Mouse (Mus musculus) kidney, adult 2 months (tissue): ENCODE data around the gene Zfp423. TPM values are rescaled to one million over a fixed set of nuclear protein-coding genes. Genes with fewer than 3 reads are reported as not detected.

Experiments
- DNase-seq: peaks from one replicate; pipeline ENCODE4 v3.0.0; 2021
- H3K27ac ChIP-seq: fragments of 200-500 bp; 2 replicates; pipeline ENCODE4 v1.5.1; 2012; ENCODE audit warnings: low read depth, low read length, control low read depth, inconsistent platforms; ENCODE audit not compliant: insufficient read depth
- H3K27me3 ChIP-seq: fragments of 200-500 bp; replicated peaks from 2 replicates; pipeline ENCODE4 v1.6.1; 2012; ENCODE audit warnings: mild to moderate bottlenecking, moderate library complexity, low read length, inconsistent platforms; ENCODE audit not compliant: control insufficient read depth, insufficient read depth
- H3K36me3 ChIP-seq: fragments of 200-500 bp; 2 replicates; pipeline ENCODE4 v1.6.1; 2012; ENCODE audit warnings: mild to moderate bottlenecking, moderate library complexity, low read length, inconsistent platforms; ENCODE audit not compliant: control insufficient read depth, insufficient read depth
- H3K4me1 ChIP-seq: fragments of 200-500 bp; 2 replicates; pipeline ENCODE4 v1.6.1; 2011; ENCODE audit warnings: low read length; ENCODE audit not compliant: control insufficient read depth, insufficient read depth
- H3K4me3 ChIP-seq: fragments of 200-500 bp; 2 replicates; pipeline ENCODE4 v1.5.1; 2011; ENCODE audit warnings: mild to moderate bottlenecking, low read depth, low read length, control low read depth; ENCODE audit not compliant: insufficient read depth
- CTCF ChIP-seq: fragments of 200-500 bp; conservative IDR thresholded peaks from 2 replicates; pipeline ENCODE4 v1.5.1; 2011; ENCODE audit warnings: low read depth, mild to moderate bottlenecking, control low read depth, low read length, moderate library complexity, mixed read lengths; ENCODE audit not compliant: insufficient read depth, insufficient read length
- POLR2A ChIP-seq: fragments of 200-500 bp; IDR thresholded peaks from one replicate; pipeline ENCODE4 v1.6.1; 2011; ENCODE audit warnings: low read depth, low read length, control low read depth
- WGBS: fragments of 180-500 bp; shearing (Covaris S2); methylation state at CpG from one replicate; pipeline ENCODE4 v1.1.7; 2018; 5-methylcytosine and 5-hydroxymethylcytosine counted together
- polyA plus RNA-seq: library from polyadenylated mRNA; depleted of rRNA; stranded (reverse); fragments of >200 nt; gene quantifications from 2 replicates; pipeline ENCODE4 v1.2.3, GENCODE M21; 2012

The Zfp423 gene
- polyA plus RNA-seq, 1 experiment, result 4.1 TPM

- H3K4me1 ChIP-seq, result 0 out of 2 replicates have a peak, but pooled peaks cover 3% of the 10 kb centered on the region
- 22% methylated on average over 24 of the region's 24 CpGs for WGBS
- DNase-seq, result peak; percentile 65
- TF ChIP-seq POLR2A (no peak), CTCF (peak; percentile 73)
- no peaks in the 10 kb centered on the region for H3K36me3 ChIP-seq
- no peak overlapping the region for H3K4me3 ChIP-seq
- peak overlapping the region; percentile 19; the same call in 1 of the 2 replicates for H3K27ac ChIP-seq
- no peaks in the 10 kb centered on the region for H3K27me3 ChIP-seq
Measured at GRCm38 (mm10) chr8:87715731-87716682, 243.4 kb downstream of the Zfp423 start.

- no peak overlapping the region for H3K4me3 ChIP-seq
- no peaks in the 10 kb centered on the region for H3K27me3 ChIP-seq
- 69% methylated on average over 3 of the region's 3 CpGs for WGBS
- no peak for DNase-seq
- TF ChIP-seq POLR2A (no peak), CTCF (no peak)
- 0 out of 2 replicates have a peak, but pooled peaks cover 3% of the 10 kb centered on the region for H3K4me1 ChIP-seq
- no peaks in the 10 kb centered on the region for H3K36me3 ChIP-seq
- no peak overlapping the region for H3K27ac ChIP-seq
Measured at GRCm38 (mm10) chr8:87713946-87714345, 245.4 kb downstream of the Zfp423 start.

DNA sequence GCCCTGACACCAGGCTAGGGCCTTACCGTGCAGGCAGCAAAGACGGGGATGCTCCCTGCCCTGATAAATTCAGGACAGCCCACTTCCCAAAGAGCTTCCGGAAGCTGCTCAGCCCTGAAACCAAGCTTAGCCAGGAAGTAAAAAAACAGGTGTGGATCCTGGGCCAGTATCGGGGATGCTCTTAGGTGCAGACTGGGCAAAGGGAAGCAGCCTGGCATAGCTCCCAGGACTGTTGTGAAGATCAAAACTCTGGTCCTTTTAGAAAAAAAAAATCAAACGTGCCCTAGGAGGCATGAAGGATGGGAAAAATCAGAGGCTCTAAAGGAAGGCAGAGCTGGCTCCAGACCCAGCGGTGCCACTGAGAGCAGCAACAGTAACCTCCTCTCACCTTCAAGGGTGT is 247.4 kb downstream of the Zfp423 start:
- no peak overlapping the region for H3K4me3 ChIP-seq
- no peak for TF ChIP-seq POLR2A
- TF ChIP-seq CTCF, result no peak
- H3K27me3 ChIP-seq, result no peaks in the 10 kb centered on the region
- WGBS, result 72% methylated on average over 6 of the region's 6 CpGs
- 0 out of 2 replicates have a peak, but pooled peaks cover 3% of the 10 kb centered on the region for H3K4me1 ChIP-seq
- H3K27ac ChIP-seq, result no peak overlapping the region
- H3K36me3 ChIP-seq, result no peaks in the 10 kb centered on the region
- no peak for DNase-seq

DNA sequence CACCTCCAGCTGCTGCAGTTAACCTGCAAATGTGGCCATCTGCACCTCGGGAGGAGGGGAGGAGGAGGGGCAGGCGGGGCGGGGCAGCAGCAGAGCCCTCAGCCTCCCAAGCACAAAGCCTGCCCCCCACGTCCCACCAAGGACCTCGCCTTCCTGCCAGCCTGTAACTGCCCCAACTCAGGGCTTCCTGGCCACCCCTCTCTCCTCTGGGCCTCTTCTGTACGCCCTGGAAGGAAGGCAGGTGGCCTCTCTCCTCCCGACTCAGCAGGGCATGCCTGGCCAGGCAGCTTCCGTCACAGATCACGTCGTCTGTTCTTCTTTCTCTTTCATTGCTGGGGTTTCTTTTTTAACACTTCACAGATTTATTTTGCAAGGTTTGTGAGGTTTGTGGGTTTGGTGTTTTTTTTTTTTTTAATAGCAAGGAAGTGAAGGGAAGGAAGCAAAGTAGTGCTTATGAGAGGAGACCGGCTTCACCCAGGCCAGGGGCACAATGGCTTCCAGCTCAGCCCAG is 251.2 kb downstream of the Zfp423 start:
- no peak overlapping the region for H3K27ac ChIP-seq
- H3K4me3 ChIP-seq, result no peak overlapping the region

DNA sequence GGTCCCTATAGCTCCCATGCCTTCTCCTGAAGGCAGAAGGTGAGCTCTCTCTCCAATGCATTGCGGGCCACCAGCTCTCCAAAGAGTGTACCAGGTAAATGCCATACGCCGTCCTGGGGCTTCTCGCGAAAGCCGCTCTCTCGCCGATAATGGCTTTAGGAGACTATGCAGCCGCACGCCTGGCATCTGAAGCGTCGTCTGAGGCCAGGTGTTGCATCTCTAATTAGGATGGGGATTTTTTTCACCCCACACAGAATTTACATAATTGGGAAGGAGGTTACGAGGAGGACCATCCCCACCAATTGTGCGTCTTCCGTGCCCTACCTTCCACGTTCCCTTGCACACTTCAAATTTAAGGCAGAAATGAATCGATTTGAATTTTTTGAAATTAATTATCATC is 252.2 kb downstream of the Zfp423 start:
- H3K4me3 ChIP-seq, result no peak overlapping the region
- 87% methylated on average over 17 of the region's 17 CpGs for WGBS
- H3K27me3 ChIP-seq, result no peaks in the 10 kb centered on the region
- H3K36me3 ChIP-seq, result no peaks in the 10 kb centered on the region
- no peaks in the 10 kb centered on the region for H3K4me1 ChIP-seq
- H3K27ac ChIP-seq, result no peak overlapping the region
- no peak for TF ChIP-seq POLR2A
- no peak for TF ChIP-seq CTCF
- DNase-seq, result no peak

More for the DNA sequence above, 251.2 kb downstream of the Zfp423 start:
- no peaks in the 10 kb centered on the region for H3K4me1 ChIP-seq
- H3K36me3 ChIP-seq, result no peaks in the 10 kb centered on the region
- DNase-seq, result no peak
- no peaks in the 10 kb centered on the region for H3K27me3 ChIP-seq
- TF ChIP-seq POLR2A (no peak), CTCF (no peak)
- 11% methylated on average over 11 of the region's 11 CpGs for whole genome bisulfite sequencing

DNA sequence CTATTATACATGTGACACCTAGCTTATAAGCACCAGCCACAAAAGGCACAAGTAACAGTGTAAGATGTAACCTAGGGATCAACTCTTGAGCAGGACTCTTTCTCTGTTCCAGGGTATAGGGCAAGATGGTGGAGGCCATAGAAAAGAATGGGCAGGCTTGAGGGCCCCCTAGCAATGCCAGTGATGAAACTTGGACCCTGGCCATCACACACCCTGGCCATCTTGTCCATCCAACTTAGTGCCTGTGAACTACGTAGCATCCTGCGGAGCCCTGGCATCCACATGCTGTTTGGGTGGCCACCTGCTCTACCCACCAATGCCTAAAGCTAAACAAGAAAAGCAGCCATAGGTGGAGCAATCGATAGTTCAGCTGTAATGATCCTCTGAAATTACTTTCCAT is 254.6 kb downstream of the Zfp423 start:
- TF ChIP-seq CTCF (no peak), POLR2A (no peak)
- WGBS, result 98% methylated on average over 3 of the region's 3 CpGs
- H3K27me3 ChIP-seq, result no peaks in the 10 kb centered on the region
- no peaks in the 10 kb centered on the region for H3K4me1 ChIP-seq
- no peak overlapping the region for H3K4me3 ChIP-seq
- H3K36me3 ChIP-seq, result no peaks in the 10 kb centered on the region
- no peak overlapping the region for H3K27ac ChIP-seq
- DNase-seq, result no peak

DNA sequence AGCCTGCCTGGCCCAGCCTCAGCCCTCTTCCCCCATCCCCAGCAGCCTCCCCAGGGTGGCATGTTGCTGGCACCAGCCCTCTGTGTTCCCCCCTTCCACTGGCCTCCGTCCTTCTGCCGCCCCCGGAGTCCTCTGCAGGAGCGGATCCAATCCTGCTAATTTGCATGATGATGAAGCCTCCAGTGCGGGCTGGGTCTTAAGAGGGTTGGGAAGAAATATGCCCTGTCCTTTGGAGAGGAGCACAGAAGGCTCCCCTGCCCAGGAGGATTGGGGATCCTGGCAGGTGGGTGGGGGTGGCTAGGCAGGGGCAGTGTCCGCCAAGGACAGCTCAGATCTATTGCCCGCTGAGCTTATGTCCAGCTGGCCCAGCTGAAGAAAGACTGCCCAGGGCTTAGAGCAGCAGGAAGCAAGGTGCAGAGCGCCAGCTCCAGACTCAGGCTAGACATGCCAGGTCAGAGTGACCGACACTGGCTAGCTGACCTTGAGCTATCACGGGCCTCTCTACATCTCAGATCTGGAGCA is 256.5 kb downstream of the Zfp423 start:
- 27% methylated on average over 10 of the region's 10 CpGs for WGBS
- no peaks in the 10 kb centered on the region for H3K4me1 ChIP-seq
- no peak overlapping the region for H3K27ac ChIP-seq
- no peaks in the 10 kb centered on the region for H3K36me3 ChIP-seq
- H3K27me3 ChIP-seq, result no peaks in the 10 kb centered on the region
- DNase-seq, result no peak
- H3K4me3 ChIP-seq, result no peak overlapping the region
- no peak for TF ChIP-seq CTCF
- TF ChIP-seq POLR2A, result no peak
